Comparison of ENCODE assay signal across 8 mouse cellular contexts in genomic region chr3:32333456-32334086, GRCm38 (mm10). TPM values are rescaled to one million over a fixed set of nuclear protein-coding genes. Genes with fewer than 3 reads are reported as not detected.
DNase-seq lines count a peak whose midpoint lies in the region; ATAC-seq and TF ChIP-seq lines count a peak whose summit lies in the region.

No protein-coding gene starts in this region.

- no peak overlapping the region for H3K4me3 ChIP-seq in G1E (ENCODE audit: low read depth, low read length)
- H3K4me3 ChIP-seq in forebrain, embryonic 14.5 days (ENCODE audit: low read depth, low read length): no peak overlapping the region
- no peak overlapping the region for H3K4me3 ChIP-seq in hindbrain, embryonic 10.5 days

- peak; percentile 69 for TF ChIP-seq CTCF in G1E (IDR thresholded peaks at IDR 0.05; ENCODE audit: low read depth, low read length)

- H3K4me1 ChIP-seq in G1E (ENCODE audit: insufficient read depth, low read depth, low read length): no peaks in the 10 kb centered on the region
- no peaks in the 10 kb centered on the region for H3K4me1 ChIP-seq in forebrain, embryonic 14.5 days (ENCODE audit: control insufficient read depth, insufficient read depth, low read length)
- no peaks in the 10 kb centered on the region for H3K4me1 ChIP-seq in hindbrain, embryonic 10.5 days (replicated peaks)

- WGBS in forebrain, embryonic 14.5 days: 35% methylated on average over 7 of the region's 7 CpGs
- 40% methylated on average over 7 of the region's 7 CpGs for WGBS in hindbrain, embryonic 10.5 days

- H3K27ac ChIP-seq in forebrain, embryonic 14.5 days (ENCODE audit: low read depth, low read length): no peak overlapping the region
- no peak overlapping the region for H3K27ac ChIP-seq in hindbrain, embryonic 10.5 days

- H3K36me3 ChIP-seq in G1E (replicated peaks): peaks cover 43% of the 10 kb centered on the region
- peaks cover 6% of the 10 kb centered on the region; the same call in 1 of the 2 replicates for H3K36me3 ChIP-seq in forebrain, embryonic 14.5 days (ENCODE audit: control insufficient read depth, insufficient read depth, low read length)
- H3K36me3 ChIP-seq in hindbrain, embryonic 10.5 days: 0 out of 2 replicates have a peak, but pooled peaks cover 3% of the 10 kb centered on the region

- ATAC-seq in G1E (ENCODE audit: extremely low read depth, insufficient number of reproducible peaks, low FRiP score, poor library complexity, severe bottlenecking): peak; percentile 45; the same call in 1 of the 2 replicates
- peak; percentile 87 for ATAC-seq in forebrain, embryonic 14.5 days

- H3K9ac ChIP-seq in forebrain, embryonic 14.5 days (ENCODE audit: low read length): no peak overlapping the region

- peak; percentile 21 for DNase-seq in G1E (ENCODE audit: low spot score)
- DNase-seq in c-Kit-positive CD71-positive TER-119-negative erythroid progenitor cells, embryonic 14.5 days (ENCODE audit: low read depth): peak; percentile 54
- peak; percentile 94 for DNase-seq in forebrain, embryonic 14.5 days (ENCODE audit: low spot score)
- DNase-seq in hindbrain, embryonic 10.5 days (ENCODE audit: low spot score): peak; percentile 73
- DNase-seq in layer of hippocampus, adult 9-10 months (ENCODE audit: low spot score): peak; percentile 74
- DNase-seq in lung, postnatal 10 days: peak; percentile 86
- peak; percentile 69 for DNase-seq in retina, adult 2 months (ENCODE audit: low read depth, low spot score)
- peak; percentile 82 for DNase-seq in thymus, postnatal 4 days

- H3K27me3 ChIP-seq in G1E (ENCODE audit: insufficient read depth, low read length): 0 out of 2 replicates have a peak, but pooled peaks cover 3% of the 10 kb centered on the region
- no peaks in the 10 kb centered on the region for H3K27me3 ChIP-seq in forebrain, embryonic 14.5 days (replicated peaks; ENCODE audit: control insufficient read depth, insufficient read depth, low read length)
- no peaks in the 10 kb centered on the region for H3K27me3 ChIP-seq in hindbrain, embryonic 10.5 days (ENCODE audit: insufficient read depth, poor library complexity, severe bottlenecking)

- H3K4me2 ChIP-seq in forebrain, embryonic 14.5 days (ENCODE audit: low read length): no peak overlapping the region

- no peaks in the 10 kb centered on the region for H3K9me3 ChIP-seq in G1E (replicated peaks)
- H3K9me3 ChIP-seq in forebrain, embryonic 14.5 days (replicated peaks; ENCODE audit: control insufficient read depth, low read length): no peaks in the 10 kb centered on the region
- H3K9me3 ChIP-seq in hindbrain, embryonic 10.5 days: no peaks in the 10 kb centered on the region

RNA-seq across cellular contexts. Expression of gene Zmat3, which starts 32.2 kb away (rescaled TPM):
- total RNA-seq in G1E (2014; fragmentation: Nextera tagmentation) (76.8 and 87.6 TPM in 2 replicates), G1E (2017) (4.4 and 5.2 TPM in 2 replicates)
- polyA plus RNA-seq in G1E (2012): 7.8 and 8.1 TPM in 2 replicates
- polyA plus RNA-seq in forebrain, embryonic 14.5 days (2014; fragmentation: Nextera tagmentation; extraction: Ambion mirVana): 6.8 and 7.2 TPM in 2 replicates
- polyA plus RNA-seq in hindbrain, embryonic 10.5 days (2016; fragmentation: Nextera tagmentation; extraction: Ambion mirVana): 6.6 and 7.8 TPM in 2 replicates

Comparison
In these comparisons a context has a peak if more than half of its experiments do, and no peak if none do; other contexts are left out.
1. DNase-seq: peak in every context shown above with its lines; median percentile 94 in forebrain, embryonic 14.5 days; 86 in lung, postnatal 10 days; 82 in thymus, postnatal 4 days; 74 in layer of hippocampus, adult 9-10 months; 73 in hindbrain, embryonic 10.5 days; 69 in retina, adult 2 months; 54 in c-Kit-positive CD71-positive TER-119-negative erythroid progenitor cells, embryonic 14.5 days; 21 in G1E.